In genomic region chr3:129347277-129347676, GRCm38 (mm10) we compare ENCODE assay signal across 13 mouse cellular contexts. TPM values are rescaled to one million over a fixed set of nuclear protein-coding genes. Genes with fewer than 3 reads are reported as not detected.
"Had no signal": no experiment of that assay in that cellular context is flagged by ENCODE, and none has a peak within 500 bp of the region (broad histone marks: within the 10 kb centered on the region; RNA-seq: fewer than 3 reads in every experiment).

No protein-coding gene starts in this region.

- H3K27me3 ChIP-seq: limb, embryonic 12.5 days; midbrain, embryonic 15.5 days had no signal

- H3K27ac ChIP-seq: limb, embryonic 12.5 days; macrophage; midbrain, embryonic 10.5 days; midbrain, embryonic 15.5 days; stomach, postnatal 0 days had no signal

- H3K36me3 ChIP-seq: limb, embryonic 12.5 days; midbrain, embryonic 10.5 days; midbrain, embryonic 15.5 days had no signal

- H3K4me3 ChIP-seq: limb, embryonic 12.5 days; midbrain, embryonic 10.5 days; midbrain, embryonic 15.5 days had no signal

- H3K4me1 ChIP-seq: limb, embryonic 12.5 days; midbrain, embryonic 10.5 days; midbrain, embryonic 15.5 days had no signal

- H3K9ac ChIP-seq: limb, embryonic 12.5 days; lung, embryonic 14.5 days; midbrain, embryonic 15.5 days had no signal

- ATAC-seq: intestine, postnatal 0 days; midbrain, embryonic 15.5 days had no signal

- H3K4me2 ChIP-seq: limb, embryonic 12.5 days; liver, embryonic 11.5 days; lung, embryonic 14.5 days; midbrain, embryonic 15.5 days had no signal

- H3K9me3 ChIP-seq: limb, embryonic 12.5 days; midbrain, embryonic 10.5 days; midbrain, embryonic 15.5 days had no signal

- DNase-seq: kidney, postnatal 10 days; lung, embryonic 14.5 days; lung, postnatal 14 days; right cerebral cortex, adult 18-20 months; right cerebral cortex, postnatal 25 days; thymus, postnatal 14 days had no signal

RNA-seq across cellular contexts. Expression of gene Enpep, which starts 14.8 kb away (rescaled TPM):
- polyA plus RNA-seq: macrophage had no signal
